Mouse (Mus musculus): Measurements from ENCODE around the gene Gja5. TPM values are rescaled to one million over a fixed set of nuclear protein-coding genes. Genes with fewer than 3 reads are reported as not detected.
A peak's percentile ranks its signal among the peaks of the same experiment; 100 is the strongest.

Gja5 gene
- total RNA-seq (2017): not detected in 2 replicates

- ATAC-seq (ENCODE audit: extremely low read depth, insufficient number of reproducible peaks, low FRiP score, poor library complexity, severe bottlenecking): no peak
Observed at GRCm38 (mm10) chr3:96904393-96904792, at the start of gene Gja5. Gene Gja5 (plus strand): TSS chr3:96904693.

- ATAC-seq (ENCODE audit: extremely low read depth, insufficient number of reproducible peaks, low FRiP score, poor library complexity, severe bottlenecking): no peak
Observed at GRCm38 (mm10) chr3:96855833-96856232, 48.7 kb upstream of the Gja5 start.

GRCm38 (mm10) chr3:96860498-96860897, 44.0 kb upstream of the Gja5 start:
- ATAC-seq (ENCODE audit: extremely low read depth, insufficient number of reproducible peaks, low FRiP score, poor library complexity, severe bottlenecking): no peak

- no peak for ATAC-seq (ENCODE audit: extremely low read depth, insufficient number of reproducible peaks, low FRiP score, poor library complexity, severe bottlenecking)
Observed at GRCm38 (mm10) chr3:96867863-96868262, 36.6 kb upstream of the Gja5 start.

- no peak for ATAC-seq (ENCODE audit: extremely low read depth, insufficient number of reproducible peaks, low FRiP score, poor library complexity, severe bottlenecking)
Observed at GRCm38 (mm10) chr3:96868566-96868965, 35.9 kb upstream of the Gja5 start.

GRCm38 (mm10) chr3:96869091-96869490, 35.4 kb upstream of the Gja5 start:
- ATAC-seq (ENCODE audit: extremely low read depth, insufficient number of reproducible peaks, low FRiP score, poor library complexity, severe bottlenecking): no peak

GRCm38 (mm10) chr3:96870270-96870669, 34.2 kb upstream of the Gja5 start:
- ATAC-seq (ENCODE audit: extremely low read depth, insufficient number of reproducible peaks, low FRiP score, poor library complexity, severe bottlenecking): no peak

GRCm38 (mm10) chr3:96871070-96871469, 33.4 kb upstream of the Gja5 start:
- ATAC-seq (ENCODE audit: extremely low read depth, insufficient number of reproducible peaks, low FRiP score, poor library complexity, severe bottlenecking): no peak

- ATAC-seq (ENCODE audit: extremely low read depth, insufficient number of reproducible peaks, low FRiP score, poor library complexity, severe bottlenecking): no peak
Observed at GRCm38 (mm10) chr3:96872501-96872900, 32.0 kb upstream of the Gja5 start.

- no peak for ATAC-seq (ENCODE audit: extremely low read depth, insufficient number of reproducible peaks, low FRiP score, poor library complexity, severe bottlenecking)
Observed at GRCm38 (mm10) chr3:96874808-96875571, 29.5 kb upstream of the Gja5 start.

GRCm38 (mm10) chr3:96879536-96879935, 25.0 kb upstream of the Gja5 start:
- ATAC-seq (ENCODE audit: extremely low read depth, insufficient number of reproducible peaks, low FRiP score, poor library complexity, severe bottlenecking): no peak

- ATAC-seq (ENCODE audit: extremely low read depth, insufficient number of reproducible peaks, low FRiP score, poor library complexity, severe bottlenecking): no peak
Observed at GRCm38 (mm10) chr3:96880385-96880784, 24.1 kb upstream of the Gja5 start.

GRCm38 (mm10) chr3:96881557-96881956, 22.9 kb upstream of the Gja5 start:
- no peak for ATAC-seq (ENCODE audit: extremely low read depth, insufficient number of reproducible peaks, low FRiP score, poor library complexity, severe bottlenecking)

GRCm38 (mm10) chr3:96882061-96882849, 22.2 kb upstream of the Gja5 start:
- ATAC-seq (ENCODE audit: extremely low read depth, insufficient number of reproducible peaks, low FRiP score, poor library complexity, severe bottlenecking): no peak

GRCm38 (mm10) chr3:96883690-96884089, 20.8 kb upstream of the Gja5 start:
- no peak for ATAC-seq (ENCODE audit: extremely low read depth, insufficient number of reproducible peaks, low FRiP score, poor library complexity, severe bottlenecking)

- ATAC-seq (ENCODE audit: extremely low read depth, insufficient number of reproducible peaks, low FRiP score, poor library complexity, severe bottlenecking): no peak
Observed at GRCm38 (mm10) chr3:96902336-96902999, 2.0 kb upstream of the Gja5 start.

GRCm38 (mm10) chr3:96904851-96905541, 503 bp downstream of the Gja5 start, which contains the start of gene Gpr89:
Gene Gpr89 (minus strand): TSS chr3:96905346.
- ATAC-seq (ENCODE audit: extremely low read depth, insufficient number of reproducible peaks, low FRiP score, poor library complexity, severe bottlenecking): peak; percentile 97

- ATAC-seq (ENCODE audit: extremely low read depth, insufficient number of reproducible peaks, low FRiP score, poor library complexity, severe bottlenecking): no peak
Observed at GRCm38 (mm10) chr3:96905592-96905991, 1.1 kb downstream of the Gja5 start.

GRCm38 (mm10) chr3:96920991-96921390, 16.5 kb downstream of the Gja5 start:
- ATAC-seq (ENCODE audit: extremely low read depth, insufficient number of reproducible peaks, low FRiP score, poor library complexity, severe bottlenecking): no peak
